Comparison of ENCODE assay signal across 8 mouse cellular contexts in the genomic region with DNA sequence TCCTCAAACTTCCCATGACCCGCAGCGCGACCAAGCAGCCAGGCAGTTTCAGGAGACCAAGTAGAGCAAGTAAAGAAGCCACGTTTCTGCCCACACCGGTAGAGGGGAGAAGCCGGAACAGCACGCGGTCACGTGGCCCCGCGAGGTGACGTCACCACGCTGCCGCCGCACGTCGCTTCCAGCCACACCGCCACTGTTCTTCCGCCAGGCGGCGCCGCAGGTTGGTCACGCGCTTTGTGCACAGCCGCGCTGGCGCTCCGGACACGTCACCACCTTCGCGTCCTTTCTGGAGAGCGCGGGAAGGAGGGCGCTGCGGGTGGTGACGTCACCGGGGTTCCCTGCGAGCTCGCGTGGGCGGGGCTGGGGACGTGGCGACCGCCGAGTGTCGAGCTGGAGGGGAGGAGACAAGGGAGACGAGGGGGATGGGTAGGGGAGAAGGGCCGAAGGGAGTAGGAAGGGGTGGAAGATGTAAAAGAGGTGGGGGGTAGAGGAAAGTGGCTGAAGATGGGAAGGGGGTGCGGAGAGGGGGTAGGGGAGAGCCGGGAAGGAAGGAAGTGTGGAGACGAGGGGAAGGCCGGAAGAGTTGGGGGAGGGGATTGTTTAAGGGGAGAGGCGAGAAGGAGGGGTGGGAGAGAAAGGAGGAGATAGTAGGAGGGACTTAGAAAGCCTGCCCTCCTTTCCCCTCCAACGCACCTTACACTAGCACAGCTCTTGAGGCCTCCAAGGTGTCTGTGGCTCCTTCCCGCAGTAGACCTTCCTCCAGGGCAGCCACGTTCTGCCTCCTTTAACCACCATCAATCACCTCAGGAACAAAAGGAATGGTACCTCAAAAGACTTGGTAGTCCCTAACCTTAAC. TPM values are rescaled to one million over a fixed set of nuclear protein-coding genes. Genes with fewer than 3 reads are reported as not detected.
DNase-seq lines count a peak whose midpoint lies in the region; ATAC-seq and TF ChIP-seq lines count a peak whose summit lies in the region.

No protein-coding gene starts in this region.

- peak overlapping the region; percentile 64 for H3K9ac ChIP-seq in forebrain, embryonic 16.5 days (replicated peaks; ENCODE audit: low read depth, low read length)
- peak overlapping the region; percentile 66 for H3K9ac ChIP-seq in lung, embryonic 14.5 days

- intact Hi-C loops in heart, postnatal 36 days (cut with DNase I): loop anchor here (1.0 to 2.0 kb wide), 2 partner anchors 24 to 54 kb away; a partner anchor contains a TSS

- TF ChIP-seq CTCF in G1E (IDR thresholded peaks at IDR 0.05; ENCODE audit: low read depth, low read length): peak; percentile 84
- TF ChIP-seq CTCF in layer of hippocampus, adult 2 months (conservative IDR thresholded peaks at IDR 0.05): peak; percentile 95
- peak; percentile 97 for TF ChIP-seq CTCF in lung, embryonic 14.5 days (IDR thresholded peaks at IDR 0.05; ENCODE audit: low read depth)
- peak; percentile 87 for TF ChIP-seq CTCF in olfactory bulb, adult 2 months (IDR thresholded peaks at IDR 0.05; ENCODE audit: insufficient read depth, low read depth, low read length)
- peak; percentile 97 for TF ChIP-seq CTCF in thymus, adult 2 months (IDR thresholded peaks at IDR 0.05; ENCODE audit: borderline replicate concordance, control insufficient read depth, extremely low read depth, insufficient read depth, low read length, poor library complexity)

- peaks cover 39% of the 10 kb centered on the region for H3K4me1 ChIP-seq in G1E (ENCODE audit: insufficient read depth, low read depth, low read length)
- peaks cover 16% of the 10 kb centered on the region for H3K4me1 ChIP-seq in forebrain, embryonic 16.5 days (replicated peaks; ENCODE audit: control insufficient read depth, insufficient read depth, low read length)
- peaks cover 10% of the 10 kb centered on the region; the same call in 1 of the 2 replicates for H3K4me1 ChIP-seq in lung, embryonic 14.5 days (ENCODE audit: insufficient read depth)
- peaks cover 8% of the 10 kb centered on the region for H3K4me1 ChIP-seq in olfactory bulb, adult 2 months (ENCODE audit: control insufficient read depth, insufficient read depth, low read length)
- H3K4me1 ChIP-seq in thymus, adult 2 months (replicated peaks; ENCODE audit: control insufficient read depth, insufficient read depth, low read length): peaks cover 18% of the 10 kb centered on the region

- H3K9me3 ChIP-seq in G1E (replicated peaks): no peaks in the 10 kb centered on the region
- H3K9me3 ChIP-seq in forebrain, embryonic 16.5 days (ENCODE audit: control insufficient read depth, low read length): no peaks in the 10 kb centered on the region
- no peaks in the 10 kb centered on the region for H3K9me3 ChIP-seq in lung, embryonic 14.5 days (ENCODE audit: low read depth, low read length)

- peak overlapping the region; percentile 95 for H3K27ac ChIP-seq in forebrain, embryonic 16.5 days (ENCODE audit: low read length)
- H3K27ac ChIP-seq in layer of hippocampus, adult 2 months: peak overlapping the region; percentile 96
- peak overlapping the region; percentile 92 for H3K27ac ChIP-seq in lung, embryonic 14.5 days (ENCODE audit: low read depth)
- H3K27ac ChIP-seq in olfactory bulb, adult 2 months (ENCODE audit: insufficient read depth, low read depth, low read length): peak overlapping the region; percentile 99
- peak overlapping the region; percentile 73 for H3K27ac ChIP-seq in thymus, adult 2 months (ENCODE audit: control insufficient read depth, insufficient read depth, low read length)

- peak; percentile 69 for TF ChIP-seq POLR2A in olfactory bulb, adult 2 months (IDR thresholded peaks at IDR 0.05; ENCODE audit: insufficient read depth, low read depth, low read length)
- peak; percentile 67 for TF ChIP-seq POLR2A in thymus, adult 2 months (IDR thresholded peaks at IDR 0.05; ENCODE audit: control insufficient read depth, extremely low read depth, insufficient read depth, low read length, poor library complexity)

- DNase-seq in G1E (ENCODE audit: low spot score): peak; percentile 95
- DNase-seq in cerebellum, adult 18-20 months: peak; percentile 99 to 100
- DNase-seq in heart, postnatal 36 days: peak; percentile 100
- peak; percentile 99 to 100 for DNase-seq in layer of hippocampus, adult 2 months (ENCODE audit: low spot score in 2 of 2)
- DNase-seq in lung, embryonic 14.5 days: peak; percentile 100
- DNase-seq in thymus, adult 2 months: peak; percentile 100

- H3K36me3 ChIP-seq in G1E (replicated peaks): peaks cover 59% of the 10 kb centered on the region
- peaks cover 8% of the 10 kb centered on the region; the same call in 1 of the 2 replicates for H3K36me3 ChIP-seq in forebrain, embryonic 16.5 days (ENCODE audit: control insufficient read depth, insufficient read depth)
- peaks cover 18% of the 10 kb centered on the region; the same call in 1 of the 2 replicates for H3K36me3 ChIP-seq in lung, embryonic 14.5 days (ENCODE audit: insufficient read depth)
- 0 out of 2 replicates have a peak, but pooled peaks cover 3% of the 10 kb centered on the region for H3K36me3 ChIP-seq in thymus, adult 2 months (ENCODE audit: control insufficient read depth, insufficient read depth, low read length)

- H3K4me2 ChIP-seq in forebrain, embryonic 16.5 days (ENCODE audit: low read length): peak overlapping the region; percentile 78
- peak overlapping the region; percentile 90 for H3K4me2 ChIP-seq in lung, embryonic 14.5 days

- under 1% methylated on average over 56 of the region's 56 CpGs for WGBS in forebrain, embryonic 16.5 days
- WGBS in lung, embryonic 14.5 days: under 1% methylated on average over 56 of the region's 56 CpGs
- WGBS in olfactory bulb, adult 2 months: 1% methylated on average over 55 of the region's 56 CpGs
- under 1% methylated on average over 56 of the region's 56 CpGs for WGBS in thymus, adult 2 months

- H3K27me3 ChIP-seq in G1E (ENCODE audit: insufficient read depth, low read length): no peaks in the 10 kb centered on the region
- no peaks in the 10 kb centered on the region for H3K27me3 ChIP-seq in forebrain, embryonic 16.5 days (replicated peaks; ENCODE audit: control insufficient read depth, insufficient read depth, low read length)
- no peaks in the 10 kb centered on the region for H3K27me3 ChIP-seq in lung, embryonic 14.5 days (ENCODE audit: insufficient read depth, low read length)
- H3K27me3 ChIP-seq in thymus, adult 2 months (ENCODE audit: control insufficient read depth, insufficient read depth, low read length): no peaks in the 10 kb centered on the region

- peak; percentile 81 for ATAC-seq in G1E (ENCODE audit: extremely low read depth, insufficient number of reproducible peaks, low FRiP score, poor library complexity, severe bottlenecking)
- ATAC-seq in forebrain, embryonic 16.5 days: peak; percentile 95
- peak; percentile 94 for ATAC-seq in lung, embryonic 14.5 days (ENCODE audit: insufficient read depth)

- H3K4me3 ChIP-seq in G1E (ENCODE audit: low read depth, low read length): peak overlapping the region; percentile 69
- peak overlapping the region; percentile 41 for H3K4me3 ChIP-seq in forebrain, embryonic 16.5 days (replicated peaks; ENCODE audit: low read length)
- peak overlapping the region; percentile 67 for H3K4me3 ChIP-seq in layer of hippocampus, adult 2 months
- peak overlapping the region; percentile 42 for H3K4me3 ChIP-seq in lung, embryonic 14.5 days (ENCODE audit: low read depth, low read length)
- H3K4me3 ChIP-seq in olfactory bulb, adult 2 months (ENCODE audit: insufficient read depth, low read depth, low read length): peak overlapping the region; percentile 60
- peak overlapping the region; percentile 53 for H3K4me3 ChIP-seq in thymus, adult 2 months (ENCODE audit: control insufficient read depth, insufficient read depth, low read length)

RNA-seq across cellular contexts. Expression of a gene that starts 34.2 kb away (rescaled TPM):
- 33.0 and 37.6 TPM in 2 replicates for total RNA-seq in G1E (2014; fragmentation: Nextera tagmentation)
- total RNA-seq in G1E (2017): 22.3 and 23.2 TPM in 2 replicates
- 4.4 and 7.0 TPM in 2 replicates for polyA plus RNA-seq in G1E (2012)
- 34.2 and 36.0 TPM in 2 replicates for polyA plus RNA-seq in forebrain, embryonic 16.5 days (2015; fragmentation: Nextera tagmentation; extraction: Ambion mirVana)
- 10 to 100 TPM in 1 of 2 experiments, 1 to 10 TPM in 1; 9.6 to 10.9 TPM for total RNA-seq in heart, postnatal 36 days (2021)
- 10 to 100 TPM; 18.9 to 20.6 TPM for total RNA-seq in layer of hippocampus, adult 2 months (2021)
- 22.2 and 24.3 TPM in 2 replicates for polyA plus RNA-seq in lung, embryonic 14.5 days (2014; fragmentation: Nextera tagmentation; extraction: Ambion mirVana)
- not detected in 2 replicates for polyA plus RNA-seq in olfactory bulb, adult 2 months (2012; ENCODE audit: insufficient read depth, insufficient read length, low replicate concordance, missing spikeins)
- 14.9 and 16.6 TPM in 2 replicates for polyA plus RNA-seq in thymus, adult 2 months (2012; rRNA removed)

RNA-seq across cellular contexts. Expression of a gene that starts 45.9 kb away (rescaled TPM):
- total RNA-seq in G1E (2014; fragmentation: Nextera tagmentation): not detected in 2 replicates
- total RNA-seq in G1E (2017): 0.87 TPM in 1 of 2 replicates, not detected in the other
- polyA plus RNA-seq in G1E (2012): 0.78 TPM in 1 of 2 replicates, not detected in the other
- polyA plus RNA-seq in forebrain, embryonic 16.5 days (2015; fragmentation: Nextera tagmentation; extraction: Ambion mirVana): not detected in 2 replicates
- not detected for total RNA-seq in heart, postnatal 36 days (2021)
- not detected for total RNA-seq in layer of hippocampus, adult 2 months (2021)
- polyA plus RNA-seq in lung, embryonic 14.5 days (2014; fragmentation: Nextera tagmentation; extraction: Ambion mirVana): 0.72 TPM in 1 of 2 replicates, not detected in the other
- polyA plus RNA-seq in olfactory bulb, adult 2 months (2012; ENCODE audit: insufficient read depth, insufficient read length, low replicate concordance, missing spikeins): not detected in 2 replicates
- polyA plus RNA-seq in thymus, adult 2 months (2012; rRNA removed): 32.3 and 32.5 TPM in 2 replicates

RNA-seq across cellular contexts. Expression of a gene that starts 53.8 kb away (rescaled TPM):
- total RNA-seq in G1E (2014; fragmentation: Nextera tagmentation) (190 and 191 TPM in 2 replicates), G1E (2017) (94.9 and 101 TPM in 2 replicates)
- 1,039 and 1,367 TPM in 2 replicates for polyA plus RNA-seq in G1E (2012)
- 256 and 326 TPM in 2 replicates for polyA plus RNA-seq in forebrain, embryonic 16.5 days (2015; fragmentation: Nextera tagmentation; extraction: Ambion mirVana)
- total RNA-seq in heart, postnatal 36 days (2021): 100 to 1,000 TPM; 147 to 159 TPM
- total RNA-seq in layer of hippocampus, adult 2 months (2021): 100 to 1,000 TPM; 179 to 184 TPM
- polyA plus RNA-seq in lung, embryonic 14.5 days (2014; fragmentation: Nextera tagmentation; extraction: Ambion mirVana): 552 and 588 TPM in 2 replicates
- polyA plus RNA-seq in olfactory bulb, adult 2 months (2012; ENCODE audit: insufficient read depth, insufficient read length, low replicate concordance, missing spikeins): not detected in 2 replicates
- polyA plus RNA-seq in thymus, adult 2 months (2012; rRNA removed): 291 and 363 TPM in 2 replicates

Comparison
In these comparisons a context has a peak if more than half of its experiments do, and no peak if none do; other contexts are left out.
1. Peak in every context shown above with its lines: DNase-seq, ATAC-seq, H3K4me3 ChIP-seq and H3K27ac ChIP-seq.
2. RNA of a gene that starts 45.9 kb away (polyA plus RNA-seq): 32.3 to 32.5 TPM in thymus, adult 2 months; 0.78 TPM in G1E, 0.72 TPM in lung, embryonic 14.5 days, not detected in forebrain, embryonic 16.5 days and not detected in olfactory bulb, adult 2 months; every median in the first group is over 10 times any median in the second.